Mouse (Mus musculus) frontal cortex, postnatal 25 days (tissue): ENCODE results near the gene Cyb5rl.
"Not testable (repeated sequence)": the region's sequence is repeated elsewhere in the genome, so short reads cannot be mapped to it uniquely, and the experiment has no call there.

ENCODE experiments used
- DNase-seq, 2 experiments: peaks; one replicate each; pipeline ENCODE4 v3.0.0; 2022; ENCODE audit warnings: low spot score in 2 of 2

Cyb5rl gene

GRCm38 (mm10) chr4:107109181-107109580 lies 42.4 kb downstream of the Cyb5rl start:
- DNase-seq: not testable (repeated sequence)

- DNase-seq: no peak
These were observed 47.5 kb downstream of the Cyb5rl start for GRCm38 (mm10) chr4:107114278-107114677.

- DNase-seq: no peak
These were observed 51.1 kb downstream of the Cyb5rl start for GRCm38 (mm10) chr4:107117741-107118385.

GRCm38 (mm10) chr4:107119056-107119455 lies 52.3 kb downstream of the Cyb5rl start:
- DNase-seq: no peak

GRCm38 (mm10) chr4:107120676-107121075 lies 53.9 kb downstream of the Cyb5rl start:
- DNase-seq: no peak

GRCm38 (mm10) chr4:107121165-107121943 lies 54.6 kb downstream of the Cyb5rl start:
- DNase-seq: no peak

- DNase-seq: no peak
These were observed 57.6 kb downstream of the Cyb5rl start for GRCm38 (mm10) chr4:107124376-107124775.

- no peak for DNase-seq
These were observed 58.3 kb downstream of the Cyb5rl start for GRCm38 (mm10) chr4:107125101-107125500.

- DNase-seq: no peak
These were observed 59.6 kb downstream of the Cyb5rl start for GRCm38 (mm10) chr4:107126389-107126788.

- no peak for DNase-seq
These were observed 60.2 kb downstream of the Cyb5rl start for GRCm38 (mm10) chr4:107126891-107127524.

- DNase-seq: no peak
These were observed 61.3 kb downstream of the Cyb5rl start for GRCm38 (mm10) chr4:107127901-107128669.

GRCm38 (mm10) chr4:107129373-107129772 lies 62.6 kb downstream of the Cyb5rl start:
- no peak for DNase-seq

- DNase-seq: no peak
These were observed 63.7 kb downstream of the Cyb5rl start for GRCm38 (mm10) chr4:107130534-107130933.

GRCm38 (mm10) chr4:107134891-107135290 lies 68.1 kb downstream of the Cyb5rl start:
- DNase-seq: no peak

GRCm38 (mm10) chr4:107135663-107136062 lies 68.9 kb downstream of the Cyb5rl start:
- no peak for DNase-seq

- DNase-seq: no peak
These were observed 69.7 kb downstream of the Cyb5rl start for GRCm38 (mm10) chr4:107136531-107136930.
